Mouse (Mus musculus): ENCODE data around the gene Rbbp8nl. TPM values are rescaled to one million over a fixed set of nuclear protein-coding genes. Genes with fewer than 3 reads are reported as not detected.
A peak's percentile ranks its signal among the peaks of the same experiment; 100 is the strongest.

Rbbp8nl gene
- polyA plus RNA-seq, 1 experiment from 2014 or later = not detected

GRCm38 (mm10) chr2:180274523-180274922, 15.2 kb downstream of the Rbbp8nl start:
- H3K27ac ChIP-seq (ENCODE audit: low read depth, low read length) = no peak overlapping the region
- 93% methylated on average over 2 of the region's 2 CpGs for WGBS

GRCm38 (mm10) chr2:180273394-180274244, 16.1 kb downstream of the Rbbp8nl start, which contains the start of gene Cables2:
Gene Cables2, minus strand, starts transcription at chr2:180273496.
- peak within 1 kb of the TSS; percentile 60 for H3K27ac ChIP-seq (ENCODE audit: low read depth, low read length)
- peak within 1 kb of the TSS; percentile 87 for H3K4me3 ChIP-seq (ENCODE audit: low read length)
- no peaks in the 10 kb centered on the region; the same call in 1 of the 2 replicates for H3K27me3 ChIP-seq (replicated peaks; ENCODE audit: control insufficient read depth, insufficient read depth, low read length)
- H3K9me3 ChIP-seq (ENCODE audit: control insufficient read depth, low read length) = no peaks in the 10 kb centered on the region
- peaks cover 17% of the 10 kb centered on the region for H3K4me1 ChIP-seq (ENCODE audit: control insufficient read depth, insufficient read depth, low read depth, low read length)
- ATAC-seq = peak; percentile 96
- WGBS = 9% methylated on average over 58 of the region's 68 CpGs
- peak within 1 kb of the TSS; percentile 87 for H3K4me2 ChIP-seq (ENCODE audit: low read length)
- H3K9ac ChIP-seq (ENCODE audit: low read depth, low read length) = peak within 1 kb of the TSS; percentile 98
- no peaks in the 10 kb centered on the region for H3K36me3 ChIP-seq (ENCODE audit: control insufficient read depth, insufficient read depth, low read length)

More at GRCm38 (mm10) chr2:180274523-180274922, 15.2 kb downstream of the Rbbp8nl start:
- Histone ChIP-seq H3K4me3 (ENCODE audit: low read length) (no peak overlapping the region), H3K9ac (ENCODE audit: low read depth, low read length) (no peak overlapping the region), H3K4me2 (ENCODE audit: low read length) (no peak overlapping the region), H3K36me3 (ENCODE audit: control insufficient read depth, insufficient read depth, low read length) (no peaks in the 10 kb centered on the region), H3K4me1 (ENCODE audit: control insufficient read depth, insufficient read depth, low read depth, low read length) (peaks cover 17% of the 10 kb centered on the region), H3K9me3 (ENCODE audit: control insufficient read depth, low read length) (no peaks in the 10 kb centered on the region), H3K27me3 (replicated peaks; ENCODE audit: control insufficient read depth, insufficient read depth, low read length) (no peaks in the 10 kb centered on the region; the same call in 1 of the 2 replicates)
- ATAC-seq = no peak

- ATAC-seq = peak; percentile 22
- 1% methylated on average over 25 of the region's 37 CpGs for WGBS
- Histone ChIP-seq H3K4me1 (ENCODE audit: control insufficient read depth, insufficient read depth, low read depth, low read length) (peaks cover 17% of the 10 kb centered on the region), H3K4me2 (ENCODE audit: low read length) (peak overlapping the region; percentile 87), H3K4me3 (ENCODE audit: low read length) (peak overlapping the region; percentile 87), H3K36me3 (ENCODE audit: control insufficient read depth, insufficient read depth, low read length) (no peaks in the 10 kb centered on the region), H3K9me3 (ENCODE audit: control insufficient read depth, low read length) (no peaks in the 10 kb centered on the region), H3K27me3 (replicated peaks; ENCODE audit: control insufficient read depth, insufficient read depth, low read length) (no peaks in the 10 kb centered on the region; the same call in 1 of the 2 replicates), H3K27ac (ENCODE audit: low read depth, low read length) (peak overlapping the region; percentile 60; the same call in 1 of the 2 replicates), H3K9ac (ENCODE audit: low read depth, low read length) (peak overlapping the region; percentile 98)
These were observed 16.8 kb downstream of the Rbbp8nl start for GRCm38 (mm10) chr2:180272884-180273321.

GRCm38 (mm10) chr2:180271804-180272395, 17.8 kb downstream of the Rbbp8nl start:
- Histone ChIP-seq H3K27me3 (replicated peaks; ENCODE audit: control insufficient read depth, insufficient read depth, low read length) (no peaks in the 10 kb centered on the region; the same call in 1 of the 2 replicates), H3K36me3 (ENCODE audit: control insufficient read depth, insufficient read depth, low read length) (no peaks in the 10 kb centered on the region), H3K27ac (ENCODE audit: low read depth, low read length) (no peak overlapping the region), H3K9me3 (ENCODE audit: control insufficient read depth, low read length) (no peaks in the 10 kb centered on the region), H3K4me2 (ENCODE audit: low read length) (peak overlapping the region; percentile 87), H3K9ac (ENCODE audit: low read depth, low read length) (peak overlapping the region; percentile 98), H3K4me3 (ENCODE audit: low read length) (peak overlapping the region; percentile 87), H3K4me1 (ENCODE audit: control insufficient read depth, insufficient read depth, low read depth, low read length) (peaks cover 17% of the 10 kb centered on the region)
- ATAC-seq = no peak
- WGBS = 61% methylated on average over 5 of the region's 5 CpGs

GRCm38 (mm10) chr2:180270537-180271255, 19.0 kb downstream of the Rbbp8nl start:
- Histone ChIP-seq H3K27ac (ENCODE audit: low read depth, low read length) (no peak overlapping the region), H3K4me1 (ENCODE audit: control insufficient read depth, insufficient read depth, low read depth, low read length) (peaks cover 17% of the 10 kb centered on the region), H3K4me2 (ENCODE audit: low read length) (no peak overlapping the region), H3K9ac (ENCODE audit: low read depth, low read length) (no peak overlapping the region), H3K4me3 (ENCODE audit: low read length) (no peak overlapping the region), H3K36me3 (ENCODE audit: control insufficient read depth, insufficient read depth, low read length) (0 out of 2 replicates have a peak, but pooled peaks cover 2% of the 10 kb centered on the region), H3K27me3 (replicated peaks; ENCODE audit: control insufficient read depth, insufficient read depth, low read length) (no peaks in the 10 kb centered on the region; the same call in 1 of the 2 replicates), H3K9me3 (ENCODE audit: control insufficient read depth, low read length) (no peaks in the 10 kb centered on the region)
- WGBS = 80% methylated on average over 7 of the region's 7 CpGs
- no peak for ATAC-seq

- no peaks in the 10 kb centered on the region for H3K9me3 ChIP-seq (ENCODE audit: control insufficient read depth, low read length)
- no peak overlapping the region for H3K9ac ChIP-seq (ENCODE audit: low read depth, low read length)
- no peak overlapping the region for H3K27ac ChIP-seq (ENCODE audit: low read depth, low read length)
- no peak for ATAC-seq
- H3K27me3 ChIP-seq (replicated peaks; ENCODE audit: control insufficient read depth, insufficient read depth, low read length) = no peaks in the 10 kb centered on the region; the same call in 1 of the 2 replicates
- no peak overlapping the region for H3K4me3 ChIP-seq (ENCODE audit: low read length)
- H3K4me1 ChIP-seq (ENCODE audit: control insufficient read depth, insufficient read depth, low read depth, low read length) = peaks cover 17% of the 10 kb centered on the region
- WGBS = 93% methylated on average over 10 of the region's 10 CpGs
- no peak overlapping the region for H3K4me2 ChIP-seq (ENCODE audit: low read length)
- 0 out of 2 replicates have a peak, but pooled peaks cover 2% of the 10 kb centered on the region for H3K36me3 ChIP-seq (ENCODE audit: control insufficient read depth, insufficient read depth, low read length)
These were observed 20.4 kb downstream of the Rbbp8nl start for GRCm38 (mm10) chr2:180269329-180269728.

- H3K4me1 ChIP-seq (ENCODE audit: control insufficient read depth, insufficient read depth, low read depth, low read length) = peaks cover 17% of the 10 kb centered on the region
- H3K4me2 ChIP-seq (ENCODE audit: low read length) = no peak overlapping the region
- no peak overlapping the region for H3K4me3 ChIP-seq (ENCODE audit: low read length)
- no peak overlapping the region for H3K27ac ChIP-seq (ENCODE audit: low read depth, low read length)
- peaks cover 8% of the 10 kb centered on the region for H3K36me3 ChIP-seq (ENCODE audit: control insufficient read depth, insufficient read depth, low read length)
- H3K9ac ChIP-seq (ENCODE audit: low read depth, low read length) = no peak overlapping the region
- H3K9me3 ChIP-seq (ENCODE audit: control insufficient read depth, low read length) = no peaks in the 10 kb centered on the region
- WGBS = 63% methylated on average over 2 of the region's 2 CpGs
- ATAC-seq = no peak
- H3K27me3 ChIP-seq (replicated peaks; ENCODE audit: control insufficient read depth, insufficient read depth, low read length) = no peaks in the 10 kb centered on the region
These were observed 21.7 kb downstream of the Rbbp8nl start for GRCm38 (mm10) chr2:180267955-180268354.

- no peak overlapping the region for H3K4me3 ChIP-seq (ENCODE audit: low read length)
- 87% methylated on average over 10 of the region's 10 CpGs for WGBS
- peaks cover 7% of the 10 kb centered on the region for H3K4me1 ChIP-seq (ENCODE audit: control insufficient read depth, insufficient read depth, low read depth, low read length)
- H3K4me2 ChIP-seq (ENCODE audit: low read length) = no peak overlapping the region
- no peaks in the 10 kb centered on the region for H3K27me3 ChIP-seq (replicated peaks; ENCODE audit: control insufficient read depth, insufficient read depth, low read length)
- ATAC-seq = no peak
- H3K27ac ChIP-seq (ENCODE audit: low read depth, low read length) = no peak overlapping the region
- H3K9me3 ChIP-seq (ENCODE audit: control insufficient read depth, low read length) = no peaks in the 10 kb centered on the region
- peaks cover 30% of the 10 kb centered on the region for H3K36me3 ChIP-seq (ENCODE audit: control insufficient read depth, insufficient read depth, low read length)
- H3K9ac ChIP-seq (ENCODE audit: low read depth, low read length) = no peak overlapping the region
These were observed 26.8 kb downstream of the Rbbp8nl start for GRCm38 (mm10) chr2:180262891-180263290.
